Mouse (Mus musculus): ENCODE data around the gene Mbnl2.
A peak's percentile ranks its signal among the peaks of the same experiment; 100 is the strongest.

The Mbnl2 gene

DNA sequence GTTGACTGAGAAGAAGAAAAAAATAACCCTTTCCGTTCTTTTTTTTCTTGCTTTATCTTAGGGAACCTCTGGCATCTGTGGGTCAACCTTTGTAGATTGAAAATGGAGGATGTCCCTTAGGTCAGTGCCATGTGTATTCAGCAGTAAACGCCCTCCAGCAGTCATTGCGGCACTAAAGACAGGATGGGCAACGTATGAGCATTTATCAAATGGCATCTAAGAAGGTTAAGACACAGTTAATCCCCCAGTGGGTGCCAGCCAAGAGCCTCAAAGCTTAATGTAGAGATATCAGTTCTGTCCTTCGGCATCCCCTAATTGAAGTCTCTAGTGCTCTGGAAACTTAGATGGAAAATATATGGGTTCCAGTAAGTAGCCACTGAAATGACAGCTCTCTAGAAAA lies 723 bp upstream of the Mbnl2 start:
- DNase-seq (ENCODE audit: low spot score), result no peak

DNA sequence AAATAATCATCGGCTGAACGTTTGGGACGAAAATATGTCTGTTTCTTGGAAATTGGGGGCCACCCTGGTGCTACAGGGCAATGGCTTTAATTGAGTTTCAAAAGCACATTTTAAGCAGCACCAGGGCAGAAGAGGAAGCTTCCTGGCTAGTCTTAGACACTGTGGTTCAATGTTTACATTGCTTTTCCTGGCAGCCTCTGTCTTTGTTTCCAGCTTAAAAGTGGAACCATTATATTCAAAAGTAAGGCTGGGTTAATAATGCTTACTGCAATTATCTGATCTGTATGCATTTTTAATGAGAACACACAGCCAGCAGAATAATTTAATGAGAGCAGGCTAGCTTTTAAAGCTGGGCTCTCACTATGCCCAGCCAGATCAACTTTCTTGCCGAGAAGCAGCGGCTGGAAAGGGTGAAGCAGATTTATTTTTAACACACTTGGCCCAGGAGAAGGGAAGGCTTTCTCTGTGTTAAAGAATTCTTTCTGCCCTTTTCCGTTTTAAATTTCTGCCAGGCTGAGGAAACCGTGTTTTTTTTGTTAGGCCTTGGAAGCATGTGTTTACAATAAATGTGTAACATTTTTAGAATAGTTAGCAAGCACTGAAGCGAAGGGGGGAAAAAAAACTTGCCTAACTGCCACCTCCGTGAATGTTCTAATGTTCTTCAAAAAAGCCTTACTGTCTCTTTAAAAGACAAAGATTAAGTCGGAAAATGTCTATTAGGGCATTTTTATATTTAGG lies 1.0 kb downstream of the Mbnl2 start:
- peak; percentile 52 for DNase-seq (ENCODE audit: low spot score)

DNA sequence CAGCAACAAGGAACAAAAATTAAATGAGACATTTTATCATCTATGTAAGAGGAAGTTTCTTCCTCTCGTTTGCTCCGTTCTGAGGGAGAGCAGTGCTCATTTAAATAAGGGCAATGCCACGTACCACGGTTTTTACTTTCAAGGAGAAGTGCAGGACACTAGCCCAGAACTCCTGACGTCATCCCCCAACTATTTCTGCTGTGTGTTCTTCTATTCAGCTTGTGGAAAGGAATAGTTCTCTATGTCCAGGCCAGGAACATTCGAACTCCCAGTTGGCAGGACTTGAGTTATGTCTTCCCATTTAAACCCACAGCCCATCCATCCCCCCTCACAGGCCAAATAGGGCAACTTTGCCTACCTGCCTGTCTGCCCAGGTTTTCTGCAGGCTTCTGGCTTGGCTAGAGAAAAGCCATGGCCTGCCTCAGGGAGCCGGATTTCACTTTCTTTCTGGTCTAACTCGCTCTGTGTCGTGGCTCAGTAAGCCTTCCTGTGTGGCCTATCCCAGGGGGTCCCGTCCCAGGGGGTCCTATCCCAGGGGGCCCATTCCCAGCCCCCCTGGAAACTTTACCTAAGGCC lies 1.7 kb downstream of the Mbnl2 start:
- DNase-seq (ENCODE audit: low spot score), result peak; percentile 91

DNA sequence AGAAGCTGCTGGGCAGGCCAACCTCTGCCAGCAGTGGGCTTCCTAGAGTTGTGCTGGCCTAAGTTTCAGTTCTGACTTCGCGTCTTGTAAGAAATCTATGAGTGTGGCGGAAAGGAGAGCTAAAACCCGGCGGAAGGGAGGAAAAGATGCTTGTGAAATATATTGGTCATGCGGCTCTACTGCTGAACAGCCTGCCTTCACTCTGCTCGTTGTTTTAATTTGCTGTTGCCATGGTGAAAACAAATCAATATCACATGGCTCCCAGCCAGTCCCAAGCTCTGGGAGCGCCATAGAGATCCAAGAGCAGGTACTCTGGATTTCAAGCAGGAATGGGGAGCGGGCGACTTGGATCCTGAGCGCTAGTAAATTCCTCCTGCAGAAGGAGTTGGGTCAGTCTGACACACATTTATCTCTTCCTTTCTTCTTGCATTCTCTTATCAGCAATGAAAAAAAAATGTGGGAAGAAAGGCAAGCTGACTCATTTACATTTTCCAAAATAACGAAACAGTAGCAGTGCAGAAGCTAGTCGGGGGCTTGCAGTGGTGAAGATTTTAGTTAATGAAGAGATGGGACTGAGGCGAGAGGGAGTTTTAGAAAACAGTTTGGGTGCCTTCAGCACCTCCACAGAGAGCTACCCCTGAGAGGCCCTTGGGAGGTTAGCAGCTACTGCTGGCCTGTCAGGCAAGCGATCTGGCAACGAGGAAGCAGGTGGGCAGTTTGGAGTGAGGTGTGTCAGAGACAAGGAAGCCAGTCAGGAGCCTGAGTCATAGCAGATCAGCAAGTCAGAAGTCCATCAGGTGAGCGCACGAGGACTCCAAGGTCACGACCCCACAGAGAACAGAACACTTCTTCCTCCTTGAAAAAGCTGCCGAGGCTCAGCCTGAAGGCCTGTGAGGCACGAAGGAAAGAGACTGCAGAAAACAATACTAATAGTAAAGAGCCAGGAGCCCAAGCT lies 3.1 kb downstream of the Mbnl2 start:
- DNase-seq (ENCODE audit: low spot score), result peak; percentile 83

DNA sequence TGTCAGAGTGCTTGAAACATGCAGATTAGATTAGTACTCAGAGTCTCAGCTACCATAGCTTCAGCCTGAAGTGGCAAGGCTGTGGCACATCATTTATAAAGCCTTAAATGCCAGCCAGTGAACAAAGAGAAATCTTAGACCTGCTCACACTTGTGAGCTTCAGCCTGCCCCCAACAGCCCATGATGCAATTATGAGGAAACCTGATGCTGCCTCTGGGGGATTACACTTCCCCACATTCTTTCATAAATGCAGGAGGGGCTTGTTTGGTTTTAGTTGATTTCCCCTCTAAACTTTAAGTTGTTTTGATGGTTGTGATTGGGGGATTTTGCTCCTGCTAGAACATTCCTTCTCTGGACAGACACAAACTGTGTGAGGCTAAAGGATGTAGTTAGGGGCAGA lies 4.7 kb downstream of the Mbnl2 start:
- DNase-seq (ENCODE audit: low spot score), result no peak

DNA sequence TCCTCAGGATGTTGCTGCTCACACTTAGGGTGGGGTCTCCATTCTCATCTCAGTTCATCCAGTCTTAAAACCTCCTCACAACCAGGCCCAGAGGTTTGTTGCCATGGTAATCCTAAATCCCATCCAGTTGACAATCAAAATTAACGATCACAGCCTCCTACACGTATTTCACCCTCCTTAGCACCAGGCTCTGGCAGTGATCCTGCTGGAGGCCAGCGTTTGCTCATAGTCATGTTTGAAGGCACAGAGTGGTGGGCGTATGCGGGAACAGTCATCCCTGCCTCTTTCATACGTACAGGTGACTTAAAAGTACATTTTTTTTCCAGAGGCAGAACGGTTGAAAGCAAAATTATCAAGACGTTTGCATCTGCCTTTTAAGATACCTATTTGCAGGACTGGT lies 8.3 kb downstream of the Mbnl2 start:
- DNase-seq (ENCODE audit: low spot score), result no peak

DNA sequence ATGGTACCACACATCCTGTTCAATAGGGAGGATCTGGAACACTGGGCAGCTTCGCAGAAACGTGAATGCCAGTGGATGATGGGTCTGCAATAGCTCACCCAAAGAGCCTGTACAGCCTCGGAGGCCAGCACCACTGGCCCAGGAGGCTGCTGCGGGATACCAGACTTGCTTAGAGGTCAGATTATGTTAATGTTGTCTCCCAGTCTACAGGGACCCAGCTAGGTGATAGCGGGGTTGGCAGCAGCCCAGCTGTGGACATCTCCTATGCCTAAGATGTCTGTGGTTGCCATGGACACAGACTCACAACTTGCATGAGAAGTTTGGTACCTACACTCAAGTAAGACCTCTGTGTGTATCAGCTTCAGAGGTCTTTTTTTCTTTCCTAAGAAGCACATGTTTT lies 9.0 kb downstream of the Mbnl2 start:
- DNase-seq (ENCODE audit: low spot score), result no peak

DNA sequence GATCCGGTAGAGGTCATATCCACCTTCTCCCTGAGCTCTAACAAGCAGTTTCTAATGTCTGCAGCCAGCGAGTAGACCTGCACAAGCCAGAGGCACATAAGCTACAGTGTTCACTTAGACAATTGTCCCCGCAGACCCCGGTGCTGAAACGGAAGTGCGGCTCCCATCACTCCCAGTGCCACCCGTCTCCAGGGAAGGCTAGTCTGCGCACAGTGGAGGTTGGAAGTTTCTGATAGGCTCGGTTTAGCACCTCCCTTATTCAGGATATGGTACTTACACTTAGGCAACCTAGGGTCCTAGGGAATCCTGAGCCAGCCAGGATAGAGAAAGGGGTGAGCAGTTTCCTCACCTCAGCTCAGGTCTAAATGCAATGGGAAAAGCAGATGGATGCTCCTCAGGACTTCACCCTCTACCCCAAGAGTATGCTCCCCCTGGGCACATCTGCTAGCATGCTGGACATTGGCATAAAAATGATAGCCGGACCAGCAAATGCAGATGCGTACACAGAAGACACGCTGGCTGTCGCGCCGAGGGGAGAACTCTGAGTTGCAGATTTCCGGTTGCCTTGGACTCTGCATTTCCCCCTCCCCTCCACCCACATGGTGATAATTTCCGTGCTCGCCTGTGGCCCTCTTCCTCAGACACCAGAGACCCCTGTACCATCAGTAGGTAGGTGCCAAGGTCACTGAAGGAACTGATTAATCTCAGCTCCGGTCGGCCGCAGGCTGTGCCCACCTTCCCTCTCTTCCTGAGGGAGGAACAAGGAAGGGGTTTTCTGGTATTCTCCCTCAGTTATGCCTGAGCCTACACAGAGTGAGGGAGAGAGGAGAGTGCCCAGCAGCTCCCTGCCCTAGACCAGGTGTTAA lies 11.9 kb downstream of the Mbnl2 start:
- no peak for DNase-seq (ENCODE audit: low spot score)

DNA sequence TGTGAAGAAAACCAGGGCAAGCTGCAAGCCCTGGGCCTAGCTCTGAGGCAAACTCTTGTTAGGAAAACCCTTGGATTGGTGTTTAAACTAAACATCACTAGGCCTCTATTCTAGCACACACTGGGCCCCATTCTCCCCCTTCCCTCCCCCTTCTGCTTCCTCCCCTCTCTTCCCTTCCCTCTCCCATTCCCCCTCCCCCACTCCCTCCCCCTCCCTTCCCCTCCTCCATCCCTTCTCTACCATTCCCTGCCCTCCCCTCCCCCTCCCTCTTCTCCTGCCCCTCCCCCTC lies 12.5 kb downstream of the Mbnl2 start:
- DNase-seq (ENCODE audit: low spot score), result no peak

DNA sequence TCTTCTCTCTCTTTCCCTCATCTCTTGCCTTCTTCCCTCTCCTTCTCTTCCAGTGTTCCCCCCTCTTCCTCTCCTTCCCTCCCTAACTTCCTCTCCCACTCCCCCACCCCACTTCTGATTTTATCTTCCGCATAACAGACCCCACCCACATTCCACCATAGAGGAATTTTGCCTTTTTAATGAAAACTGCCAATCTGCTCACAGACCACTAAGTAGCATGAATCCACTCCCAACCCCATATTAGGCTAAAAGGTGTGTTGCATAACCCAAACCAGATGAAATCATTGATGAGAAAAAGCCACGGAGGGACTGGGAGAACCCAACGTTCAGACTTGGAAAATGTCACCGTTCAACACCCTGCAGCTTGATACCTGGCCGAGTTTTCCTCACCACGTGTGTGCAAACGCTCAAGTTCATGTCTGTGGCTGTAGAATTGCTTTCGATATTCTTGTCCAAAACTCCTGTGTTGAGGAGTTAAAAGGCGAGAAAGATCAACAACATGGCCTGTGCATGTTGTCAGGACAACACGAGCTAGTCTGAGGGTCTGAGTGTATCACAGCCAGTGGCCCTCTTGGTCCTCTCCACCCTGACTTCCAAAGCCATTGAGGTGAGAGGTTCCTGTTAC lies 13.0 kb downstream of the Mbnl2 start:
- DNase-seq (ENCODE audit: low spot score), result no peak

DNA sequence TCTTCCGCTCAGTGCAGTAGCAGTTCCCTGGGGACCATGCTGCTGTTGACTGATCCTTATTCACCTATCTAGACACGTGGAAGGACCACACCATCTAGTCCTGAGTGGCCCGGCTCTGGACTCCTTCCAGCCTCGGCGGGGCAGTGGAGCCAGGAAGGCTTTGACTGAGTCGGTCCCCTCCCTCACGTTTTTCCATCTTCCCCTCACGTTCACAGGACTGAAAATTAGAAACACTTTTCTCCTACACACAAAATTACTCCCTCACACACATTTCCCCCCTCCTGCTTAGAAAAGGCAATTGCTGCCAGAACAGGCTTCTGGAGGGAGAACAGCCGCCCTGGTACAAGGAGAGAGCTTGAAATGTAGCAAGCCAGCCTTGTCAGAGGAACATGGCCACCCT lies 13.6 kb downstream of the Mbnl2 start:
- no peak for DNase-seq (ENCODE audit: low spot score)

DNA sequence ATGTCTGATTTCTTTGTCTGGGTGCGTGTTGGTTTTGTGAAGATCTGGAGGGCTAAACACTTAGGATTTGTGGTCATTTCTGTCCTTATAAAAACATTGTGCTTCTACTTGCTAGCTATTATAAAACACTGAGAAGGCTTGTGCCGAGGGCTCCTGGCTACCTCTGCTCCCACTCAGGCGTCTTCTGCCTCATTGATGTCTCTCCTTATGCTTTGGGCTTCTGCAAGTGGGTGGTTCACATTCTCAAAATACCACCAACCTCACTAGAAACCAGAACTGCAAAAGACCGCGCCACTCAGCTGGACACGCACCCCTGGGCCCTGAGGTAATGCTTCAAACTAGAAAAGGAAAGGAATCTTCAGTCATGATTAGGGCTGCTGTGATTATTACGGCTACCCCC lies 14.1 kb downstream of the Mbnl2 start:
- DNase-seq (ENCODE audit: low spot score), result no peak

DNA sequence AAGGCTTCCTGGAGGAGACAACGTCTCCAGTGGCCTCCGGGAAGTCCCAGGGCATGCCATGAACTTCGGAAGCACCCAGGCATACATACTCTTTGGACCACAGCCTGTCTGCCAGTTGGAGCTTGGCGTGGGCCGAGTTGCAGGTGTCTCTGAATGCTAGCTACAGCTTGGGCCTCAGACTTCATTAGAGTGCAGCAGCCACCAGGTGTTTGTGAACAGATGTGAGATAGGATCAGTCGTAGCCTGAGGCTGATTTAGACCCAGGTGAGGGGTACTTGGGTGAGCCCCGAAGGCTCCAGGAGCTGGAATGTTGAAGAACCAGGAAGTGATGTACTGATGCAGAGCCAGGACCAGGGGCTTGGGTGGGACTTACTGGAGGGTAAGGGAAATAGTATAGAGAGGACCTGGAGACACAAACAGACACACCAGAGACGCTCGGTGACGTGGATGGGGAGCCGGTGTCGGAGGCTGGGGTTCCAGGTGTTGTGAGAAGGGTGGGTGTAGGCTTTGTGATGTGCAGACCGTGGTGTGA lies 15.8 kb downstream of the Mbnl2 start:
- DNase-seq (ENCODE audit: low spot score), result no peak

DNA sequence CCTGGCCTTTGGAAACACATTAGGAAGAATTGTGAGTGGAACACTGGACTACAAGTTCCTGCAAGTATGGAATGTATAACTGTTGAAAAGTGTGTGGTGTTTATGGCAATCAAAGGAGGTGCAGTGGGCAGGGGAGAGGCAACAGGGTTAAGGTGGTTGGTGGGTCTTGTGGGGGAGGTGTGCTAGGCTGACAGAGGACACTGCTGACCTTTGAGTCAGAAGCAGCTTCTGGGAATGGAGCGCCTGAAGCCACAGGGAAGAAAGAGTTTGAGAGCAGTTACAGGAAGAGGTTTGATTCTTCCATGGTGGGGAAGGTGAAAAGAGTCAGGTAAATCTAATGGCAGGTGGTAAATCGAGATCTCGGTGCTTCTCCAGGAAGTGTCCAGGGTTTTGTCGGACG lies 16.7 kb downstream of the Mbnl2 start:
- DNase-seq (ENCODE audit: low spot score), result no peak

DNA sequence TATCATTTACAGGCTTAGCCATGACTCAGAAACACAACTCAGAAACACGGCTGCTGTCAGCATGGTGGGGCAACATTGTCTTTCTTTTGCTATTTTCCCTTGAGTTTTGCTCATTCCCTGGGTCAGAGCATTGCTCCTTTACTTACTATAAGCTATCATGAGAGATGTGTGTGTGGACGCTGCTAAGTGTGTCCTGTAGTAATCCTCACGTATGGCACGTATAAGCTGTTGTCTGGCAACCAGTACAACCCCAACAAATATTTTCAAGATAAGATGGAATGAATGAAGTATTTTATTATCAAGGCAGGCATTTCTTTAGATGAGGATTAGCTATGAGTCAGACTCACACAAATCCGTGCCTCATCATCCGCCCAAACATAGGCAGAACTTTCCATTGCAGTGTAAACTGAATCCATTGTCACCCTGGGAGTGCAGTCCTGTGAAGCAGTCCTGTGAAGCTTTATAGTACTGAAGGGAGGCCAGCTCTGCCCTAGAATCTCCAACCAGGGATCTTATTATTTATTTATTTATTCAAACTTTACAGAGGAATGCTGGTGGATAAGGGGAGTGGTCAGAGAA lies 17.2 kb downstream of the Mbnl2 start:
- DNase-seq (ENCODE audit: low spot score), result no peak

DNA sequence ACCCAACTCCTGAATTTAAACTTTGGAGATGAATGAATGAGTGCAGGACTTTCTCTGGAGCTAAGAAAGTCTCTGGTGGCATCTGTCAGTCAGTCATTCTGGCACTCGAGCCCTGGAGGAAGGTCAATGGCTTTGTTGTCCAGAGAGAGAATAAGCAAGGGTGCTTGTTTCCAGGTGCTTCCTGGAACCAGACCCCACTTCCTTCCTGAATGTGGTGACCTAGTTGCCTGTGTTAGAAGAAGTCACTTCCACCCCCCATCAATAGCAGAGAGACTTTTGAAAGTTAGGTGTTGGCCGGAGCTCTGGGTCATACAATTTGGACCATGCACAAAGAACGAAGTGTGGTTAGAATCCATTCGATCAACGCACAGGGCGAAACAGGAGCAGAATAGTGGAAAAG lies 19.0 kb downstream of the Mbnl2 start:
- no peak for DNase-seq (ENCODE audit: low spot score)

DNA sequence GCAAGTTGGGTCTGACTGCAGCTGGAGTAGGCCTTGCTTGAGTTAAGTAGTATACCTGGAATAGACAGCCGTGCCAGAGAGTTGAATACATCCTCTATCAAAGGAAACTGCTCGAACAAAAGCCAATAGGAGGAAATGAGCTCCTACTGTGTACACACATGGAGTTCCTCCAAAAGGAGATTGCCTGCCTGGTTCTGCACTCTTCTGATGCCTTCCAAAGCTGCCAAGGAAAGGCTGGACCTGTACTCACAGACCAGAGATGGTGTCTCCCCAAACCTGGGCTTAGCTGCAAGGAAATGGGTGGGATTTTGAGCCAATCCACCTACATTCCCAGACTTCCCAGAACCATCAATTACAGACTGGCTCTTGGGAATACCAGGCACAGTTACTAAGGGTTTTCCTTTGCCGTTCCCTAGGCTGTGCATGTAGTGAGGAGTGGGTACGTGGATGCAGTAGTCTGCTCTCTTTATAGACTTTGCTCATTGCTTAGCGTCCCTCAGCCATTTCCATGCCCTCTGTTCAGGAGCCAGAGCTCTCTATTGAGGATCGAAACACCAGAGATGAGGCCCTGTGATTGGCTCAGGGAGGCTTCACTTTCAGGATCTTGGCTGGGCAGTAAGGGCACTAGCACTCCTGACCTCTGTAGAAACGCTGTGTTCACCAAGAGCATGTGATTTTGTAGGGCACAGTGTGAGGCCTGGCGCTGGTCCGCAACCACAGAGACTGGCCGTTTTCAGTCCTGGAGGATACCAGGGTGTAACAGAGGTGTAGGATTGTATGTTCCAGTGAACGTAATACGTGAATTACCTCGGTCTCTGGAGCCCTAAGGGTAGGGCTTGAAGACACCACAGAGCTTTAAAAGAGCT lies 20.1 kb downstream of the Mbnl2 start:
- DNase-seq (ENCODE audit: low spot score), result no peak

DNA sequence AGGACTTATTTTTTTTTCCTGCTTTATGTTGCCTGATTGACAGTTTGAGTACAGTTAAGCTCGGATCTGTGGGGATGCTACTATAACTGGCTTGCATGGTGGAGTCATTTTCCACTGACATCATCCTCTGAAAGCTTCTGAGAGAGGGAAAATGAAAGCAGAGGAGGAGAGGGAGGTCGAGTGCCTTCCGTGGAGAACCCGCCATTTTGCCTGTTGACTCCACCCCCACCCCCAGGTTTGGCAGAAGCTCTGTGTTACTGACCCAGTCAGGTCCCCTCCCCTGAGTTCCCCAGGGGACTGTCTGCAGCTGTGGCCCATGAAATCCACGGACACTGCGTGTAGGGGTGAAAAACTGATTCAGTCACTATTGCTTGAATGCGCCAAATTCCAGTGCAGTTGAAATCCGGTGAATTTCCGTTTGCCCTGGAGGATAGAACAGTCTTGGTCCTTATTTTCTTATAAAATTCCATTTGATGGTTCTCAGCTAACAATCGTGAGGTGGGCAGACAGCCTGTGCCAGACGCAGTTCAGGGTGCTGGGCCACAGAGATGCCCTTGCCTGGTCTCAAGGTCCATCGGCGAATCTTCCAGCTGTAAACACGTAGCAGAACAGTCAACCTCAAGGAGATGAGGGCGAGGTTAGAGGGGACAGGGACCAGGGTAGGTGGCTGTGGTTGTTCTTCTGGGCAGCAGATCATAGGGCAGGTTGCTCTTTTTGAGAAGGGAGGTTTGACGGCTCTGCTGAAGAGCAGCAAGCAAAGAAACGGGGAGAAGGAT lies 20.9 kb downstream of the Mbnl2 start:
- no peak for DNase-seq (ENCODE audit: low spot score)

DNA sequence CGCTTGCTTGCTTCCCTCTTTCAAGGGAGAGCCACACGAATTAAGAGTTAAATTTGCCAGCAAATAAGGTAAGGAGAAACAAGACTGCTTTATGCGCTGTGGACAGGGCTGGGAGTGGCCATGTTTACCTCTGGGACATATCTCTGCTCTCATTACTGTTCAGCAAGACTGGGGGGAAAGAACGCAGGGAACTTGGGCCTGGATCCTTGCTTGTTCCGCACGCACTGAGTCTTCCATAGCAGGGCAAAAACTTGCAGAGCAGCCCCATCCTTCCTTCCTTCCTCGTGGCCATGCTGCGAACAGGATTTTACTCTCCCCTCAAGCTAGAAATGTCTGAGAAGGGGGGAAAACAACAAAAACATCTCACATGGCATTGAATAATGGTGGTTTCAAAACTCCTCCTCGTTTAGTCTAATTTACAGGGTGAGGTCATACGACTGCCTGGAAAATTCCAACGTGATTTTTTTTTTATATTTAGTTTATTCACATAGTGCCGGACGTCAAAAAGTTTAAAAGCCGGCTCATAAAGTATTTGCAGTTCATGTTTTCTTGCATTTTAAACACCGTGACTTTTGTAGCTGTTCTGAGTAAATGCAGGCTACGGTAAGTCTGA lies 21.8 kb downstream of the Mbnl2 start:
- no peak for DNase-seq (ENCODE audit: low spot score)

Data from lung, postnatal 25 days (tissue).